Mouse (Mus musculus) kidney, adult 2 months (tissue): ENCODE data around the gene Ppp1r3g. TPM values are rescaled to one million over a fixed set of nuclear protein-coding genes. Genes with fewer than 3 reads are reported as not detected.

ENCODE experiments used
- DNase-seq: peaks from one replicate; pipeline ENCODE4 v3.0.0; 2021
- H3K27ac ChIP-seq: fragments of 200-500 bp; 2 replicates; pipeline ENCODE4 v1.5.1; 2012; ENCODE audit warnings: low read depth, low read length, control low read depth, inconsistent platforms; ENCODE audit not compliant: insufficient read depth
- H3K27me3 ChIP-seq: fragments of 200-500 bp; replicated peaks from 2 replicates; pipeline ENCODE4 v1.6.1; 2012; ENCODE audit warnings: mild to moderate bottlenecking, moderate library complexity, low read length, inconsistent platforms; ENCODE audit not compliant: control insufficient read depth, insufficient read depth
- H3K36me3 ChIP-seq: fragments of 200-500 bp; 2 replicates; pipeline ENCODE4 v1.6.1; 2012; ENCODE audit warnings: mild to moderate bottlenecking, moderate library complexity, low read length, inconsistent platforms; ENCODE audit not compliant: control insufficient read depth, insufficient read depth
- H3K4me1 ChIP-seq: fragments of 200-500 bp; 2 replicates; pipeline ENCODE4 v1.6.1; 2011; ENCODE audit warnings: low read length; ENCODE audit not compliant: control insufficient read depth, insufficient read depth
- H3K4me3 ChIP-seq: fragments of 200-500 bp; 2 replicates; pipeline ENCODE4 v1.5.1; 2011; ENCODE audit warnings: mild to moderate bottlenecking, low read depth, low read length, control low read depth; ENCODE audit not compliant: insufficient read depth
- CTCF ChIP-seq: fragments of 200-500 bp; conservative IDR thresholded peaks from 2 replicates; pipeline ENCODE4 v1.5.1; 2011; ENCODE audit warnings: low read depth, mild to moderate bottlenecking, control low read depth, low read length, moderate library complexity, mixed read lengths; ENCODE audit not compliant: insufficient read depth, insufficient read length
- POLR2A ChIP-seq: fragments of 200-500 bp; IDR thresholded peaks from one replicate; pipeline ENCODE4 v1.6.1; 2011; ENCODE audit warnings: low read depth, low read length, control low read depth
- WGBS: fragments of 180-500 bp; shearing (Covaris S2); methylation state at CpG from one replicate; pipeline ENCODE4 v1.1.7; 2018; 5-methylcytosine and 5-hydroxymethylcytosine counted together
- polyA plus RNA-seq: library from polyadenylated mRNA; depleted of rRNA; stranded (reverse); fragments of >200 nt; gene quantifications from 2 replicates; pipeline ENCODE4 v1.2.3, GENCODE M21; 2012

Gene Ppp1r3g
- polyA plus RNA-seq, 1 experiment, result 0.03 TPM

GRCm38 (mm10) chr13:35949814-35950455, 8.7 kb upstream of the Ppp1r3g start:
- no peak overlapping the region for H3K4me3 ChIP-seq
- no peaks in the 10 kb centered on the region for H3K27me3 ChIP-seq
- H3K36me3 ChIP-seq, result no peaks in the 10 kb centered on the region
- 56% methylated on average over 17 of the region's 17 CpGs for WGBS
- no peak overlapping the region for H3K27ac ChIP-seq
- no peaks in the 10 kb centered on the region for H3K4me1 ChIP-seq
- DNase-seq, result no peak
- TF ChIP-seq POLR2A, result no peak
- no peak for TF ChIP-seq CTCF

DNA sequence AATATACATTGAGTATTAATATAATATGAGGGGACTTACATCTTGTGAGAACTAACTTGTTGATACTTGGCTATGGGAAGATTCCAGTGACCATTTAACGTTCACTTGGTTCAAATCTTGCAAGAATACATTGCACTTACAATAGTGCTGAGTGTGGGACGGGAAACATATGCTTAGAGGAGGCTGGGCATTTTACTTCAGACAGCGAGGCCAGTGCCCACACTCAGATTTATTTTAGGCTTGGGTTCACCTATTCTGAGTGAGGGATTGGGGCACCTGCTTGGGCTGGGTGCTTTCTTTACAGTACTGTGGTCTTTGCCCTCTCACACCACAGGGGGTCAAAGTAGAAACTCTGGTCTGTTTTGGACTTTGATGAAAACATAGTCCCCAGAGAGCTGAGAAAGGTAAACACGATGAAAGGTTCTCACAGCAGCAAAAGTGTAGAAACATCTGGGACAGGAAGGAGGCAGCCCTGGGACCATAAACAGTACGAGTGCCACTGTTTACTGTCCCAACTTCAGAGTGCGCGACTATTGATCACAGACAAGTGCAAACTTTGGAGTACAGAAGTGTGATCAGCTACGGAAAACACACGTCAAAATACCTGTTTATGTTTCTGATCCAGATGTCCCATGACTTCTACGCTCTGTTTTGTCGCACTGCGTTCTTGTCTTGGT, 890 bp downstream of the Ppp1r3g start:
- Histone ChIP-seq H3K27me3 (no peaks in the 10 kb centered on the region), H3K4me3 (no peak overlapping the region), H3K4me1 (no peaks in the 10 kb centered on the region), H3K27ac (no peak overlapping the region), H3K36me3 (no peaks in the 10 kb centered on the region)
- TF ChIP-seq POLR2A (no peak), CTCF (no peak)
- 78% methylated on average over 12 of the region's 12 CpGs for WGBS
- DNase-seq, result peak; percentile 7

DNA sequence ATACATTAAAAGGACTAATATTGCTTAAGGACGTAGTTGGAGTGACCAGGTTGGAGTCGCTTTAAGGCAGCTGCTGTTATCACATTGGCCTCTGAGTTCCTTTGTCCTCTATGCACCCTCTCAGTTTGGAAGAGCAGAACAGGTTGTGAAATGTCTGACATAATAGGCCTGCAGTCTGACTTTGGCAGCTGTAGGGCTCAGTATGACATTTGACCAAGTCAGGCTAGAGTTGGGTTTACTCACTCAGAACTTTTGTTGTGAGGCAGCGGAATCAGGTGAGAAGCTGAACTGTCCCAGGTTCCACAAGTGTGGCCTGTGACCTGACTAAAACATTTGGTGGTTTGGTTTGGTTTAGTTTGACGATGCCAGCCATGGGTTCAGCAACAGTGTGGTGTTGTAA, 4.9 kb downstream of the Ppp1r3g start:
- 95% methylated on average over 4 of the region's 4 CpGs for WGBS
- no peak for DNase-seq
- no peak for TF ChIP-seq POLR2A
- no peak for TF ChIP-seq CTCF

DNA sequence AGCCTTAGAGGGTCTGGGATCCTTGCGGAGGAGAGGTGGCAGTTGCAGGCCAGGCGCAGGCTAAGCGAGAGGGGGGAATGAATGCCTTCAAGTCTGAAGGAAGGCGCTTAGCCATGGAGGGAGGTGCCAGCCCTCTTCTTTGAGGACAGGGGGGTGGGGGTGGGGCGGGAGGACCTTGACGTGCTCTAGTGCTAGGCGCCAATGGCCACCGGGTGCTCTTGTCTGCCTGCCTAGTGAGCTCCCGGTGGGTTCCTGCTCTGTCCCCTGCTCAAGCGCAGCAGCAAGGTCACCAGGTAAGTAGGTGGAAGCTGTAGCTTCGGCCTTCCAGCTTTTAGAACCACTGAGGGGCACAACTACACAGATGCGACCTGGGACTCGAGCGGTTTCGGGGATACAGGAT, 9.1 kb downstream of the Ppp1r3g start:
- no peak for DNase-seq
- Histone ChIP-seq H3K36me3 (no peaks in the 10 kb centered on the region), H3K27me3 (0 out of 2 replicates have a peak, but pooled peaks cover 2% of the 10 kb centered on the region), H3K4me1 (no peaks in the 10 kb centered on the region), H3K4me3 (no peak overlapping the region), H3K27ac (no peak overlapping the region)
- 22% methylated on average over 15 of the region's 15 CpGs for WGBS
- TF ChIP-seq POLR2A (no peak), CTCF (no peak)

More for the DNA sequence above, 4.9 kb downstream of the Ppp1r3g start:
- Histone ChIP-seq H3K27me3 (no peaks in the 10 kb centered on the region), H3K4me3 (no peak overlapping the region), H3K36me3 (no peaks in the 10 kb centered on the region), H3K27ac (no peak overlapping the region), H3K4me1 (no peaks in the 10 kb centered on the region)

GRCm38 (mm10) chr13:35968131-35968718, 9.6 kb downstream of the Ppp1r3g start:
- 0 out of 2 replicates have a peak, but pooled peaks cover 2% of the 10 kb centered on the region for H3K27me3 ChIP-seq
- DNase-seq, result no peak
- TF ChIP-seq CTCF (no peak), POLR2A (no peak)
- no peak overlapping the region for H3K27ac ChIP-seq
- H3K4me1 ChIP-seq, result no peaks in the 10 kb centered on the region
- no peaks in the 10 kb centered on the region for H3K36me3 ChIP-seq
- WGBS, result under 1% methylated on average over 38 of the region's 38 CpGs
- peak overlapping the region; percentile 46 for H3K4me3 ChIP-seq

DNA sequence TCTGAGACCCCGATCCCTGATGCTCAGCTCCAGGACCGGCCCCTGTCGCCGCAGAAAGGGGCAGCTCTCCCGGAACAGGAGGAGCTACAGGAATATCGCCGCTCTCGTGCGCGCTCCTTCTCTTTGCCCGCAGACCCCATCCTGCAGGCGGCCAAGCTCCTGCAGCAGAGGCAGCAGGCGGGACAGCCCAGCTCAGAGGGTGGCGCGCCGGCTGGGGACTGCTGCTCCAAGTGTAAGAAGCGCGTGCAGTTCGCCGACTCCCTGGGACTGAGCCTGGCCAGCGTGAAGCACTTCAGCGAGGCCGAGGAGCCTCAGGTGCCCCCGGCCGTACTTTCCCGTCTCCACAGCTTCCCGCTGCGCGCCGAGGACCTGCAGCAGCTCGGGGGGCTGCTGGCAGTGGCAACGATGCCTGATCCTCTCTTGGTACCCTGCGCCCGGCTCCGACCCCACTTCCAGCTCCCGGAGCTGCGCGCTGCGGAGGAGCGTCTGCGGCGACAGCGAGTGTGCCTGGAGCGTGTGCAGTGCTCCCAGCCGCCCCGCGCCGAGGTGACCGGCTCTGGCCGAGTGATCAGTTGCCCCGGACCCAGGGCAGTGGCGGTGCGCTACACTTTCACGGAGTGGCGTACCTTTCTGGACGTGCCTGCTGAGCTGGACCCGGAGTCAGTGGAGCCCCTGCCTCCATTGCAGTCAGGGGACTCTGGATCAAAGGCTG, 10.2 kb downstream of the Ppp1r3g start:
- no peak for DNase-seq
- Histone ChIP-seq H3K4me3 (peak overlapping the region; percentile 46), H3K27me3 (0 out of 2 replicates have a peak, but pooled peaks cover 2% of the 10 kb centered on the region), H3K36me3 (no peaks in the 10 kb centered on the region), H3K27ac (no peak overlapping the region), H3K4me1 (no peaks in the 10 kb centered on the region)
- TF ChIP-seq POLR2A (no peak), CTCF (no peak)
- under 1% methylated on average over 57 of the region's 57 CpGs for WGBS

DNA sequence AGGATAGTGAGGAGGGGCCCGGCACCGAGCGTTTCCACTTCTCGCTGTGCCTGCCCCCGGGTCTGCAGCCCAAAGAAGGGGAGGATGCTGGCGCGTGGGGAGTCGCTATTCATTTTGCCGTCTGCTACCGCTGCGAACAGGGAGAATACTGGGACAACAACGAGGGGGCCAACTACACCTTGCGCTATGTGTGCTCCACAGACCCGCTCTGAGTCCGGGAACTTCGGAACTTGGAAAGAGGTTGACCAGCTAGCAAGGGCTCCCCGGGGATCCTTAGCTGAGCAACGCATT, 10.7 kb downstream of the Ppp1r3g start:
- WGBS, result 2% methylated on average over 18 of the region's 18 CpGs
- Histone ChIP-seq H3K27me3 (0 out of 2 replicates have a peak, but pooled peaks cover 2% of the 10 kb centered on the region), H3K36me3 (no peaks in the 10 kb centered on the region), H3K4me3 (no peak overlapping the region), H3K27ac (no peak overlapping the region), H3K4me1 (no peaks in the 10 kb centered on the region)
- no peak for DNase-seq
- TF ChIP-seq POLR2A, result no peak
- TF ChIP-seq CTCF, result no peak
